Mouse (Mus musculus) retina, adult 2 months (tissue): ENCODE results near the gene Riok1.

ENCODE experiments used
- DNase-seq: peaks from one replicate; pipeline ENCODE4 v3.0.0-alpha.2; 2012; ENCODE audit warnings: low read depth, low spot score

The Riok1 gene

GRCm38 (mm10) chr13:38036343-38037043 lies at the start of gene Riok1:
Gene Riok1 (plus strand): TSS chr13:38036995.
- DNase-seq = no peak

GRCm38 (mm10) chr13:37989701-37990100 lies 47.1 kb upstream of the Riok1 start:
- no peak for DNase-seq

GRCm38 (mm10) chr13:37992638-37993371 lies 44.0 kb upstream of the Riok1 start:
- no peak for DNase-seq

- no peak for DNase-seq
Observed at GRCm38 (mm10) chr13:37993376-37993703, 43.5 kb upstream of the Riok1 start.

- peak; percentile 90 for DNase-seq
Observed at GRCm38 (mm10) chr13:37993704-37994404, 42.9 kb upstream of the Riok1 start, which contains the start of gene Ssr1. Gene Ssr1 (minus strand): TSS chr13:37994217.

GRCm38 (mm10) chr13:37994405-37994749 lies 42.4 kb upstream of the Riok1 start:
- no peak for DNase-seq

GRCm38 (mm10) chr13:37999713-38000112 lies 37.1 kb upstream of the Riok1 start:
- DNase-seq = no peak

GRCm38 (mm10) chr13:38002461-38002860 lies 34.3 kb upstream of the Riok1 start:
- DNase-seq = no peak

- no peak for DNase-seq
Observed at GRCm38 (mm10) chr13:38007972-38008371, 28.8 kb upstream of the Riok1 start.

- DNase-seq = no peak
Observed at GRCm38 (mm10) chr13:38009721-38010408, 26.9 kb upstream of the Riok1 start.

GRCm38 (mm10) chr13:38010444-38010910 lies 26.3 kb upstream of the Riok1 start:
- DNase-seq = no peak

GRCm38 (mm10) chr13:38012436-38012835 lies 24.4 kb upstream of the Riok1 start:
- no peak for DNase-seq

- DNase-seq = no peak
Observed at GRCm38 (mm10) chr13:38015591-38015990, 21.2 kb upstream of the Riok1 start.

GRCm38 (mm10) chr13:38018791-38019190 lies 18.0 kb upstream of the Riok1 start:
- no peak for DNase-seq

GRCm38 (mm10) chr13:38025874-38026273 lies 10.9 kb upstream of the Riok1 start:
- no peak for DNase-seq

- DNase-seq = no peak
Observed at GRCm38 (mm10) chr13:38027618-38028248, 9.1 kb upstream of the Riok1 start.

GRCm38 (mm10) chr13:38028407-38028806 lies 8.4 kb upstream of the Riok1 start:
- DNase-seq = no peak

- DNase-seq = peak; percentile 93
Observed at GRCm38 (mm10) chr13:38037044-38037687, 371 bp downstream of the Riok1 start, which contains the start of gene Cage1. Gene Cage1 (minus strand): TSS chr13:38037069.

- no peak for DNase-seq
Observed at GRCm38 (mm10) chr13:38037811-38038210, 1.0 kb downstream of the Riok1 start.

GRCm38 (mm10) chr13:38049888-38050287 lies 13.1 kb downstream of the Riok1 start:
- no peak for DNase-seq

- DNase-seq = no peak
Observed at GRCm38 (mm10) chr13:38062678-38063077, 25.9 kb downstream of the Riok1 start.
